Mouse (Mus musculus) forebrain, embryonic 10.5 days (tissue): ENCODE measurements at regions not wholly inside any gene's neighbourhood (a gene's known extent, or its start where the extent isn't known, plus 50 kb on each side); places are given as distances from the start of the nearest gene placed in this dataset.

Experiments
- DNase-seq: peaks from one replicate; pipeline ENCODE4 v3.0.0-alpha.2; 2017; ENCODE audit warnings: low spot score; ENCODE audit errors: extremely low spot score
- H3K27ac ChIP-seq: fragments of 300-500 bp; sonication (generic); 2 replicates; pipeline ENCODE4 v1.5.1; 2016; ENCODE audit warnings: mild to moderate bottlenecking
- H3K27me3 ChIP-seq: fragments of 300-500 bp; sonication (generic); 2 replicates; pipeline ENCODE4 v1.6.1; 2016; ENCODE audit warnings: mild to moderate bottlenecking; ENCODE audit not compliant: poor library complexity, severe bottlenecking
- H3K36me3 ChIP-seq: fragments of 300-500 bp; sonication (generic); replicated peaks from 2 replicates; pipeline ENCODE4 v1.6.1; 2016; ENCODE audit warnings: mild to moderate bottlenecking, moderate library complexity
- H3K4me1 ChIP-seq: fragments of 300-500 bp; sonication (generic); 2 replicates; pipeline ENCODE4 v1.6.1; 2016
- H3K4me3 ChIP-seq: fragments of 300-500 bp; sonication (generic); 2 replicates; pipeline ENCODE4 v1.5.1; 2016; ENCODE audit warnings: mild to moderate bottlenecking, moderate library complexity
- H3K9me3 ChIP-seq: fragments of 300-500 bp; sonication (generic); 2 replicates; pipeline ENCODE4 v1.6.1; 2016; ENCODE audit warnings: mild to moderate bottlenecking, moderate library complexity
- WGBS: fragments of 180-500 bp; shearing (Covaris S2); methylation state at CpG from one replicate; pipeline ENCODE4 v1.1.7; 2016; 5-methylcytosine and 5-hydroxymethylcytosine counted together

- 68% methylated on average over 4 of the region's 4 CpGs for WGBS
These were observed 219.0 kb upstream of the Pabpc6 start for GRCm38 (mm10) chr17:9888494-9888893.

GRCm38 (mm10) chr17:9885110-9885509 is 215.6 kb upstream of the Pabpc6 start:
- Histone ChIP-seq H3K4me1 (peaks cover 40% of the 10 kb centered on the region), H3K9me3 (no peaks in the 10 kb centered on the region)

More at GRCm38 (mm10) chr17:9888494-9888893, 219.0 kb upstream of the Pabpc6 start:
- Histone ChIP-seq H3K4me1 (peaks cover 41% of the 10 kb centered on the region), H3K27ac (peak overlapping the region; percentile 65), H3K27me3 (peaks cover 32% of the 10 kb centered on the region), H3K9me3 (no peaks in the 10 kb centered on the region), H3K36me3 (no peaks in the 10 kb centered on the region), H3K4me3 (no peak overlapping the region)
- DNase-seq: no peak

GRCm38 (mm10) chr17:9882639-9883226 is 213.2 kb upstream of the Pabpc6 start:
- H3K36me3 ChIP-seq: no peaks in the 10 kb centered on the region
- DNase-seq: no peak
- peaks cover 29% of the 10 kb centered on the region for H3K4me1 ChIP-seq
- H3K27ac ChIP-seq: no peak overlapping the region
- H3K27me3 ChIP-seq: no peaks in the 10 kb centered on the region
- no peaks in the 10 kb centered on the region for H3K9me3 ChIP-seq
- H3K4me3 ChIP-seq: no peak overlapping the region
- 40% methylated on average over 9 of the region's 9 CpGs for WGBS

More at GRCm38 (mm10) chr17:9885110-9885509, 215.6 kb upstream of the Pabpc6 start:
- DNase-seq: no peak
- H3K27me3 ChIP-seq: peaks cover 17% of the 10 kb centered on the region
- WGBS: 88% methylated on average over 7 of the region's 7 CpGs
- H3K4me3 ChIP-seq: no peak overlapping the region
- 0 out of 2 replicates have a peak overlapping the region, but pooled peaks have one; percentile 20 for H3K27ac ChIP-seq
- no peaks in the 10 kb centered on the region for H3K36me3 ChIP-seq

- no peaks in the 10 kb centered on the region for H3K36me3 ChIP-seq
- peaks cover 29% of the 10 kb centered on the region for H3K4me1 ChIP-seq
- no peak overlapping the region for H3K4me3 ChIP-seq
- 73% methylated on average over 12 of the region's 12 CpGs for WGBS
- H3K9me3 ChIP-seq: no peaks in the 10 kb centered on the region
- DNase-seq: no peak
- H3K27ac ChIP-seq: peak overlapping the region; percentile 74
- no peaks in the 10 kb centered on the region for H3K27me3 ChIP-seq
These were observed 210.2 kb upstream of the Pabpc6 start for GRCm38 (mm10) chr17:9879556-9880206.

GRCm38 (mm10) chr17:9873695-9874094 is 204.2 kb upstream of the Pabpc6 start:
- H3K36me3 ChIP-seq: no peaks in the 10 kb centered on the region
- no peak overlapping the region for H3K4me3 ChIP-seq
- H3K4me1 ChIP-seq: peaks cover 4% of the 10 kb centered on the region; the same call in 1 of the 2 replicates
- DNase-seq: no peak
- no peaks in the 10 kb centered on the region for H3K27me3 ChIP-seq
- H3K9me3 ChIP-seq: no peaks in the 10 kb centered on the region
- no peak overlapping the region for H3K27ac ChIP-seq
- WGBS: 79% methylated on average over 10 of the region's 10 CpGs

GRCm38 (mm10) chr17:9870237-9870636 is 200.7 kb upstream of the Pabpc6 start:
- H3K36me3 ChIP-seq: no peaks in the 10 kb centered on the region
- H3K9me3 ChIP-seq: no peaks in the 10 kb centered on the region
- peaks cover 7% of the 10 kb centered on the region; the same call in 1 of the 2 replicates for H3K4me1 ChIP-seq
- no peak for DNase-seq
- no peaks in the 10 kb centered on the region for H3K27me3 ChIP-seq
- no peak overlapping the region for H3K4me3 ChIP-seq
- 77% methylated on average over 3 of the region's 3 CpGs for WGBS
- H3K27ac ChIP-seq: no peak overlapping the region

- DNase-seq: no peak
- no peak overlapping the region for H3K4me3 ChIP-seq
- 91% methylated on average over 11 of the region's 11 CpGs for WGBS
These were observed 199.3 kb upstream of the Pabpc6 start for GRCm38 (mm10) chr17:9868747-9869281.

GRCm38 (mm10) chr17:9864254-9864653 is 194.7 kb upstream of the Pabpc6 start:
- Histone ChIP-seq H3K4me1 (peaks cover 10% of the 10 kb centered on the region), H3K4me3 (no peak overlapping the region), H3K27ac (no peak overlapping the region), H3K9me3 (no peaks in the 10 kb centered on the region), H3K27me3 (no peaks in the 10 kb centered on the region), H3K36me3 (no peaks in the 10 kb centered on the region)
- WGBS: 89% methylated on average over 10 of the region's 10 CpGs
- no peak for DNase-seq

More at GRCm38 (mm10) chr17:9868747-9869281, 199.3 kb upstream of the Pabpc6 start:
- H3K27ac ChIP-seq: no peak overlapping the region
- H3K4me1 ChIP-seq: peaks cover 7% of the 10 kb centered on the region; the same call in 1 of the 2 replicates
- no peaks in the 10 kb centered on the region for H3K36me3 ChIP-seq
- no peaks in the 10 kb centered on the region for H3K9me3 ChIP-seq
- no peaks in the 10 kb centered on the region for H3K27me3 ChIP-seq

GRCm38 (mm10) chr17:9861923-9862854 is 192.7 kb upstream of the Pabpc6 start:
- DNase-seq: no peak
- Histone ChIP-seq H3K4me1 (peaks cover 6% of the 10 kb centered on the region), H3K9me3 (no peaks in the 10 kb centered on the region), H3K36me3 (no peaks in the 10 kb centered on the region), H3K4me3 (no peak overlapping the region), H3K27me3 (no peaks in the 10 kb centered on the region), H3K27ac (no peak overlapping the region)
- 86% methylated on average over 15 of the region's 15 CpGs for WGBS

GRCm38 (mm10) chr17:9861346-9861745 is 191.8 kb upstream of the Pabpc6 start:
- Histone ChIP-seq H3K27ac (no peak overlapping the region), H3K36me3 (no peaks in the 10 kb centered on the region), H3K4me3 (no peak overlapping the region), H3K27me3 (no peaks in the 10 kb centered on the region), H3K9me3 (peaks cover 4% of the 10 kb centered on the region), H3K4me1 (peaks cover 6% of the 10 kb centered on the region)
- DNase-seq: no peak
- 91% methylated on average over 6 of the region's 6 CpGs for WGBS

- H3K4me1 ChIP-seq: peaks cover 7% of the 10 kb centered on the region; the same call in 1 of the 2 replicates
- no peak overlapping the region for H3K4me3 ChIP-seq
- no peak for DNase-seq
- no peaks in the 10 kb centered on the region for H3K27me3 ChIP-seq
- H3K36me3 ChIP-seq: no peaks in the 10 kb centered on the region
- WGBS: 72% methylated on average over 9 of the region's 9 CpGs
- H3K9me3 ChIP-seq: no peaks in the 10 kb centered on the region
- no peak overlapping the region for H3K27ac ChIP-seq
These were observed 179.2 kb upstream of the Pabpc6 start for GRCm38 (mm10) chr17:9848559-9849357.
